Mouse (Mus musculus) lung, postnatal 36 days (tissue): Measurements from ENCODE around the gene Nacc1.
"Not testable (repeated sequence)": the region's sequence is repeated elsewhere in the genome, so short reads cannot be mapped to it uniquely, and the experiment has no call there.

Experiments
- DNase-seq: peaks from one replicate; pipeline ENCODE4 v3.0.0; 2022; ENCODE audit warnings: mixed read lengths

The Nacc1 gene

DNA sequence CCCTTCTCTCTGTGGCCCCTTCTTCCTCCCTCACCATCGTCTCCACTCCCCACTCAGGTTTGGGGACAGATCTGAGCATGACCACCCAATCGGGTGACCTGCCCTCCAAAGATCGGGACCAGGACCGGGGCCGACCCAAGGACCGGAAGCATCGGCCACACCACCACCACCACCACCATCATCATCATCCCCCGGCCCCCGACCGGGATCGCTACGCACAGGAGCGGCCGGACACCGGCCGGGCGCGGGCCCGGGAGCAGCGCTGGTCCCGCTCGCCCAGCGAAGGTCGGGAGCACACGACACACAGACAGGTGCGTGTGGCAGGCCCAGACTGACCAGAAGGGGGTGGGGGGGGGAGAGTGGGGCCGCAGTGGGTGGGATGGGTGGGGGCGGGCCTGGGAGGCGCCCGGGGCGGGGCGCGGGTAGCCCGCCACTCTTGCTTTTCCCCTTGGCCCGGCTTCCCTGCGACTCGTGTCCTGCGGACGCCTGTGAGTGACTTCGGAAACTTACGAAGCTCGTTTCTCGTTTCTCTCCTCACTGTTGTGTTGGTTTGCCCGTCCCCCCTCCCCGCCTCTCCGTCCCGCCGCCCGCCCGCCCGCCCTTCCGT lies 49.0 kb downstream of the Nacc1 start:
- no peak for DNase-seq

DNA sequence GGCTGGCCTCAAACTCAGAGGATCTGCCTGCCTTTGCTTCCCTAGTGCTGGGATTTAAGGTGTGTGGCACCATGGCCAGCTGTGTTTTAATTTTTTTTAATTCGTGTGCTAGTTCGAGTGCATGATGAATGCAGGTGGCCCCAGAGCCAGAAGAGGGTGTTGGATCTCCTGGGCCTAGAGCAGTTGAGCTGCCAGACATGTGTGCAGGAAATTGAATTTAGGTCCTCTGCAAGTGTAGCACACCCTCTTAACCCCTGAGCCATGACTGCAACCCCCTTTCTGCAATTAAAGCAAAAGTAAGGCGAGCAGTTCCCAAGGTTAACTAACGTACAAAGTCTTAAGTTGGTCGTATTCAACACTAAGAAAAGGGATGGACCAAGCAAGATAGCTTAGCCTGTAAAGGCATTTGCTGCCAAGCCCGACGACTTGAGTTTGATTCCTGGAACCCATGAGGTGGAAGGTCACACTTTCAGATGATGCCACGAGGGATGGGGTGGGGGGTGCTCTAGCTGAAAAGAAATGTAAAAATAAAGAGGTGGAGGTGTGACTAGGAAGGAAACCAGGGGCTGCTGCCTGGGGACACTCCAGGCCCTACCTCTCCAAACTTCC lies 49.6 kb downstream of the Nacc1 start:
- no peak for DNase-seq

DNA sequence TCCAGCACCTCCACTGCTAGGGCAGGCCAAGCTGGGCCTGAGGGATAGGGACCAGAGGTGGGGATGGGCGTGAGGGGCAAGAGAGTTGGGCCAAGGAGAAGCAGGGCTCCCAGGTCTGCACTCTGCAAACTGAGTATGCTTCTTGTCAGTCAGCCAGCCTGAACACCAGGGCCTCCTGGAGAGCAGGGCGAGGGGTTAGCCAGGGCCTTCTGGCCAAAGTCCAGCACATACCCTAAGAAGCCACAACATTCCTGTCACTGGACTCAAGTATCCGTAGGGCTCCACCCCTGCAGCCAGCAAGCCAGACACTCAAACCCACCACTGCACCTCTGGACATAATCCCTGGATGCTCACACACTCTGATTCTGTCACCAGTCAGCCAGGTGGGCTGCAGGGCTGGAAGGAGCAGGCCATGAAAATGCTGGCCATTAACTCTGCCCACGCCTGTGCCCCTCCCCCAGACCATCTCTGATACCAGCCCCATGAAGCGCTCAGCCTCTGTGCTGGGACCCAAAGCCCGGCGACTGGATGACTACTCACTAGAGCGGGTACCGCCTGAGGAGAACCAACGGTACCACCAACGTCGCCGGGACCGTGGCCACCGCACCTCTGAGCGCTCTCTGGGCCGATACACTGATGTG lies 51.5 kb downstream of the Nacc1 start:
- peak; percentile 58 for DNase-seq

DNA sequence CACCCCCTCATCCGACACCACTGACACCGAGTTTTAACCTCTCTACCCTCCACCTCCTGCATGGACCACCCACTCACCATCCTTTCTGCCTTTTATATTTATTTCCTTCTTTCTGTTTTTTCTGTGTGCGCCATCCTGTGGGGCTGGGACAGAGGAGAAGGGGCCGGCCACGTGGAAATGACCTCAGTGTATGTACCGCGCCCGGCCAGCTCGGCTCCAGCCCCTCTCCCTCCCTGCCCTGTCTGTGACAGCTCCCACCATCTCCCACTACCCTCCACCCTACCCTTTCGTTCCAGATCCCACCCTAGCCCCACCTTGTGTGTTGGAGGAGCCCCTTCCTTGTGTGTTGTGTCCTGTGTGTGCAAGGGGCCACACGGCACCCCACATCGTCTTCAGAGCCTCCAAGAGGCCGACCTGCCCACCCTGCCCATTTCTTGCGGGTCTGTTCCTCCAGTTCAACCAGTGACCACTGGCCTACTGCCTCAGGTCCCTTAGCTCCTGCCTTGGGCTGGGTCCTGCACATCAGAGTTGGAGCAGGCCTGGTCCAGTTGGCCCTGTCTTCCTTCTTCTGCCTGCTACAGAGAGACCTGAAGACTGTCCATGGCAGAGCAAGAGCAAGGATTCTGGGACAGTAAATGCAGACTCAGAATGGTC lies 52.1 kb downstream of the Nacc1 start:
- DNase-seq = no peak

DNA sequence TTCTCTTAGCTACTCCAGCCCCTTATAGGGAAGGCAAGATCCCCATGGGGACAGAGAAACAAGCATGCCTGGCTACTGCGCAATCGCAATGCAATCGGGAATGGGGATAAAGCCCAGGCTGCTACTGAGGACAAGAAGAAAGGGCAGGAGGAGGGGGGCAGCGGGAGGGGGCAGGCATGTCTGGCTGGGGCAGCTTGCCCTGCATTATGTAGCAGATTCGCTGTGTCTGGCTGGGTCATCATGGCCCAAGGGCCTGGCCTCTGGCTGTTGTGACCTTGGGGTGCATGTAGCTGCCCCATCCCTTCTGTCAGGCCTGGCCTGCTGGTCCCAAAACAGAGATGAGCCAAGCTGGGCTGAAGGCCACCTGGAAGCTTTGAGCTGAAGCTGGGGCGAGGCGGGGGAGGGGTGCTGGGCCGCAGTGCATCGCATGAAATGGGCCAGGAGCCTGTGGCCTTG lies 52.8 kb downstream of the Nacc1 start:
- DNase-seq = no peak

DNA sequence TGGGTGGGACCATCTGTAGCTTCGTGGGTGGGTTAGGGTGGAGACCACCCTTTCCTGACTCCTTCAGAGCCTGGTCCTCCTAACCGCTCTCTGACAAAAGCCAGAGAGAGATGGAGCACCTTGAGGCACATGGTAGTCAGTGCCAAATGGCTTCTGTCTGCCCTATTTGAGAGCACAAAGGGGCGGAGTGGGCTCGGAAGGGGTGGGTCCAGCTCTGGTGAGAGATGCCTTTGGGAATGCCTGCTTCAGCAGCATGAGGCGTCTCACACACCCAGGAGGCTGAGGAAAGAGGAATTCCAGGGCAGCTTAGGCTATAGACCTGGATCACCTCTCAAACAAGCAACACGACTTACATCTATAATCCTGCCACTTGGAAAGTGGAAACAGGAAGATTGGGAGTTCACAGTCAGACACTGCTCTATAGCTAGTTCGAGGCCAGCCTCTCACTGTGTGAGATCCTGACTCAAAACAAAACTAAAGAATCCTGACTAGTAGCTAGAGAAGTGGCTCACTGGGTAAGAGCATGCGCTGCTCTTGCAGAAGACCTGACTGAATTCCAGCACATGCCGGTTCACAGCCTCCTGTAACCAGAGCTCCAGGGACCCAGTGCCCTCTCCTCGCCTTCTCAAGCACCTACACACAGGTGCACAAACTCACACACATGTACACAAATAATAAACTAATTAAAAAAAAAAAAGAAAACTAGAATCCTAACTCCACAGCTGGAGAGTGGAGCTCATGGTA lies 53.6 kb downstream of the Nacc1 start:
- no peak for DNase-seq

DNA sequence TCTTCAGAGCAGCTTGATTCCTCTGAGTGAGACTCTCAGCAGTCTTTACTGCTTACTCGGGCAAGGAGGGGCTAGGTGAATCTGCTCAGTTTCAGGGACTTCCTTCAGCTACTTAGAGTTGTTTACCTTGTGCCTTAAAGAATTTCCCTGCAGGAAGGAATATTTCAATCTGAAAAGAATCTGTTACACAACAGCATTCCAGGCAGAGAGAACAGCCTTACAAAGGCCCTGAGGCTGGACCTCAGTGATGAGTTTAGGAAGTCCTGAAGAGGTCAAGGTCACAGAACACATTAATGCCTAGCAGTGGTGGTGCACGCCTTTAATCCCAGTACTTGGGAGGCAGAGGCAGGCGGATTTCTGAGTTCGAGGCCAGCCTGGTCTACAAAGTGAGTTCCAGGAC lies 55.8 kb downstream of the Nacc1 start:
- no peak for DNase-seq

DNA sequence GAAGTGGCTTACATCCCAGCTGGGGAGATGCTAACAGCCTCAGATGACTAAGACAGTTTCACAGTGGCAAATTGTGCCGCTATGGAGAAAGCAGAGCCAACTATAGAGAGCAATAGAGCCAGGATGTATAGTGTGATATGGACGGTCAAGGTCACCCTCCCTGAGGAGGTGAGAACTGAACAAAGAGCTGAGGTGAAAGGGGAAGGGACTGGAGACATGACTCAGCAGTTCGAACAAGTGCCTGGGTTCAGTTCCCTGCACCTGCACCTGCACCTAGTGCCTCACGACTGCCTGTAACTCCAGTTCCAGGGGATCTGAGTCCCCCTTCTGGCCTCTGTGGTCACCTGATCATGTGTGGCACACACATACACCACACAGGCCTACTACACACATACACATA lies 57.5 kb downstream of the Nacc1 start:
- DNase-seq = no peak

DNA sequence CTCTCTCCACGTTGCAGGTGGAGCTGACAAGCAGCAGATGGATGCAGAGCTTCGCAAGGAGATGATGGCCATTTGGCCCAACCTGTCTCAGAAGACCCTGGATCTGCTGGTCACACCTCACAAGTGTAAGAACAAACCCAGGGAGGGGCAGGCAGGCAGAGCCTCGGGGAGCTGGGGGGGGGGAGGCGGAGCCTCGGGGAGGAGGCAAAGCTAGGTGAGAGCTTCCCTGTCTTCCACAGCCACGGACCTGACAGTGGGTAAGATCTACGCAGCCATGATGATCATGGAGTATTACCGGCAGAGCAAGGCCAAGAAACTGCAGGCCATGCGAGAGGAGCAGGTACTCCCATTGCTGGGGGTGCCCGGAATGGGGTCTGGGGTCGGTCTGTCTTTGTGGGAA lies 58.1 kb downstream of the Nacc1 start:
- no peak for DNase-seq

DNA sequence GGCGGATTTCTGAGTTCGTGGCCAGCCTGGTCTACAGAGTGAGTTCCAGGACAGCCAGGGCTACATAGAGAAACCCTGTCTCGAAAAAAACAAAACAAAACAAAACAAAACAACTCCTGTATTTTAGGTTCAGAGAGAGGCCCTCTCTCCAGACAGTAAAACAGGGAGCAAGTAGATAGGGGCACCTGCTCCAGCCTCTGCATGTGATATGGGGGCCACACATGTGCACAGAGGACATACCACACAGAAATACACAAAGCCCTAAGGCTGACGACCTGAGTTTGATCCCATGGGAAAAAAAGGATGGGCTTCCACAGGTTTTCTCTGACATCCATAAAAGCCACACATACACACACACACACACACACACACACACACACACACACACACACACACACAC lies 64.2 kb downstream of the Nacc1 start:
- DNase-seq = not testable (repeated sequence)

DNA sequence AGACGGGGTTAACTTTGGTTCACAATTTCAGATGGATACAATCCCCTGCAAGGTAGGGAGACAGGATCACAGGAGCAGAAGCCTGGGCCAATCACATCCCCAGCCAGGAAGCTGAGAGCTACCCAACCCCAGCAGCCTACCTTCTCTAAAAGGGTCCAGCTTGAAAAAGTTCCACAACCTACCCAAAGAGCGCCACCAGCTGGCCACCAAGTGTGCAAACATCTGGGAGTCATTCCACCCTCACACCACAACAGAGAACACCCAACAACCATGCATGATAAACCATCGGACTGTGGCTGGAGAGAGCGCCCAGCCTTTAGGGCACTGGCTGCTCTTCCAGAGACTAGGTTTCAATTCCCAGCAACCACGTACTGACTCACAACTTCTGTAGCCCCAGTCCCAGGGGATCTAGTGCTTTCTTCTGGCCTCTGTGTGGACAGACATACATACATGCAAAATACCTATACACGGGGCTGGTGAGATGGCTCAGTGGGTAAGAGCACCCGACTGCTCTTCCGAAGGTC lies 66.5 kb downstream of the Nacc1 start:
- DNase-seq = no peak
